8 mouse cellular contexts compared by ENCODE assay signal in genomic region chr13:55693243-55693721, GRCm38 (mm10). TPM values are rescaled to one million over a fixed set of nuclear protein-coding genes. Genes with fewer than 3 reads are reported as not detected.
DNase-seq lines count a peak whose midpoint lies in the region; ATAC-seq and TF ChIP-seq lines count a peak whose summit lies in the region.

No protein-coding gene starts in this region.

- intact Hi-C loops in heart, adult 2 months (cut with DNase I): loop anchor here (1.0 to 2.0 kb wide), 2 partner anchors 21 to 34 kb away; partner anchors contain the start of genes Pcbd2 and Txndc15
- intact Hi-C loops in heart, postnatal 36 days (cut with DNase I): loop anchor here (1.0 to 2.0 kb wide), 3 partner anchors 21 to 58 kb away; partner anchors contain the start of genes Ddx46, Pcbd2 and Txndc15

- TF ChIP-seq CTCF in heart, adult 2 months (IDR thresholded peaks at IDR 0.05): no peak

- H3K9ac ChIP-seq in heart, adult 2 months (ENCODE audit: low read depth, low read length): peak overlapping the region; percentile 95

- H3K9me3 ChIP-seq in embryonic facial prominence, embryonic 10.5 days: no peaks in the 10 kb centered on the region

- H3K27ac ChIP-seq in heart, adult 2 months: peak overlapping the region; percentile 98
- peak overlapping the region; percentile 100 for H3K27ac ChIP-seq in embryonic facial prominence, embryonic 10.5 days (replicated peaks)

- H3K79me2 ChIP-seq in heart, adult 2 months (replicated peaks; ENCODE audit: control insufficient read depth, insufficient read depth, low read length): peaks cover 2% of the 10 kb centered on the region

- no peak for TF ChIP-seq EP300 in heart, adult 2 months (IDR thresholded peaks at IDR 0.05; ENCODE audit: insufficient read depth, low read depth, low read length)

- DNase-seq in heart, adult 2 months: no peak
- no peak for DNase-seq in heart, postnatal 36 days
- peak; percentile 74 for DNase-seq in CD4-positive helper T cell, adult 2 months (ENCODE audit: low read depth, low spot score)
- peak; percentile 68 for DNase-seq in embryonic facial prominence, embryonic 10.5 days (ENCODE audit: low spot score)
- peak; percentile 68 for DNase-seq in testis, postnatal 14 days (ENCODE audit: low spot score)
- DNase-seq in ovary, postnatal 10 days (ENCODE audit: low spot score): no peak

- under 1% methylated on average over 58 of the region's 70 CpGs for WGBS in heart, adult 2 months
- WGBS in embryonic facial prominence, embryonic 10.5 days: under 1% methylated on average over 70 of the region's 70 CpGs

- peak overlapping the region; percentile 97 for H3K4me3 ChIP-seq in heart, adult 2 months
- H3K4me3 ChIP-seq in embryonic facial prominence, embryonic 10.5 days: peak overlapping the region; percentile 85

- peaks cover 12% of the 10 kb centered on the region for H3K4me1 ChIP-seq in heart, adult 2 months (ENCODE audit: control insufficient read depth, insufficient read depth, low read length)
- peaks cover 25% of the 10 kb centered on the region for H3K4me1 ChIP-seq in embryonic facial prominence, embryonic 10.5 days

- ATAC-seq in inflammation-experienced regulatory T-cells, adult 6 months: peak; percentile 64
- ATAC-seq in megakaryocyte, adult 5-6 weeks (ENCODE audit: poor library complexity, severe bottlenecking): peak; percentile 73

- H3K36me3 ChIP-seq in heart, adult 2 months (ENCODE audit: control insufficient read depth, insufficient read depth, low read length): peaks cover 3% of the 10 kb centered on the region; the same call in 1 of the 2 replicates
- peaks cover 23% of the 10 kb centered on the region for H3K36me3 ChIP-seq in embryonic facial prominence, embryonic 10.5 days (replicated peaks)

- no peaks in the 10 kb centered on the region for H3K27me3 ChIP-seq in heart, adult 2 months (ENCODE audit: control insufficient read depth, insufficient read depth, low read length)
- H3K27me3 ChIP-seq in embryonic facial prominence, embryonic 10.5 days (replicated peaks; ENCODE audit: low read depth, poor library complexity, severe bottlenecking): no peaks in the 10 kb centered on the region

- no peak for TF ChIP-seq POLR2A in heart, adult 2 months (IDR thresholded peaks at IDR 0.05; ENCODE audit: insufficient read depth, low read depth, low read length)

RNA-seq across cellular contexts. Expression of gene B230219D22Rik, which starts 0.4 kb away (rescaled TPM):
- 10 to 100 TPM; 39.4 to 42.2 TPM for total RNA-seq in heart, adult 2 months (2021)
- 22.1 and 52.1 TPM in 2 replicates for polyA plus RNA-seq in heart, adult 2 months (2012; rRNA removed)
- 10 to 100 TPM; 39.6 to 45.0 TPM for total RNA-seq in heart, postnatal 36 days (2021)
- 55.5 and 60.7 TPM in 2 replicates for polyA plus RNA-seq in embryonic facial prominence, embryonic 10.5 days (2016; fragmentation: Nextera tagmentation; extraction: Ambion mirVana)
- 10 to 100 TPM in 2 of 3 experiments, 1 to 10 TPM in 1; 9.8 to 15.8 (median 15.6) TPM for polyA plus RNA-seq in inflammation-experienced regulatory T-cells, adult 6 months (2017; shearing (Covaris generic))
- total RNA-seq in megakaryocyte, adult 5-6 weeks (2015): 59.5 and 68.7 TPM in 2 replicates
- 32.5 and 35.8 TPM in 2 replicates for total RNA-seq in megakaryocyte, adult 5-6 weeks (2017)

RNA-seq across cellular contexts. Expression of gene Txndc15, which starts 21.2 kb away (rescaled TPM):
- 10 to 100 TPM; 39.4 to 47.1 TPM for total RNA-seq in heart, adult 2 months (2021)
- polyA plus RNA-seq in heart, adult 2 months (2012; rRNA removed): 29.1 and 37.5 TPM in 2 replicates
- 10 to 100 TPM; 42.6 to 45.8 TPM for total RNA-seq in heart, postnatal 36 days (2021)
- polyA plus RNA-seq in embryonic facial prominence, embryonic 10.5 days (2016; fragmentation: Nextera tagmentation; extraction: Ambion mirVana): 65.1 and 68.0 TPM in 2 replicates
- polyA plus RNA-seq in inflammation-experienced regulatory T-cells, adult 6 months (2017; shearing (Covaris generic)): 10 to 100 TPM; 22.4 to 29.0 (median 26.0) TPM
- total RNA-seq in megakaryocyte, adult 5-6 weeks (2015): 24.4 and 32.2 TPM in 2 replicates
- 36.8 and 48.9 TPM in 2 replicates for total RNA-seq in megakaryocyte, adult 5-6 weeks (2017)

RNA-seq across cellular contexts. Expression of gene Pcbd2, which starts 33.9 kb away (rescaled TPM):
- 10 to 100 TPM; 46.7 to 47.6 TPM for total RNA-seq in heart, adult 2 months (2021)
- polyA plus RNA-seq in heart, adult 2 months (2012; rRNA removed): 34.0 and 34.6 TPM in 2 replicates
- total RNA-seq in heart, postnatal 36 days (2021): 10 to 100 TPM; 45.2 to 49.6 TPM
- polyA plus RNA-seq in embryonic facial prominence, embryonic 10.5 days (2016; fragmentation: Nextera tagmentation; extraction: Ambion mirVana): 36.3 and 43.7 TPM in 2 replicates
- 10 to 100 TPM in 2 of 3 experiments, 1 to 10 TPM in 1; 1.4 to 21.8 (median 11.3) TPM for polyA plus RNA-seq in inflammation-experienced regulatory T-cells, adult 6 months (2017; shearing (Covaris generic))
- total RNA-seq in megakaryocyte, adult 5-6 weeks (2015): 48.9 and 56.0 TPM in 2 replicates
- 14.6 and 20.9 TPM in 2 replicates for total RNA-seq in megakaryocyte, adult 5-6 weeks (2017)

RNA-seq across cellular contexts. Expression of gene Ddx46, which starts 58.5 kb away (rescaled TPM):
- 10 to 100 TPM; 20.8 to 21.1 TPM for total RNA-seq in heart, adult 2 months (2021)
- polyA plus RNA-seq in heart, adult 2 months (2012; rRNA removed): 7.9 and 14.8 TPM in 2 replicates
- total RNA-seq in heart, postnatal 36 days (2021): 10 to 100 TPM; 21.4 to 23.2 TPM
- 44.7 and 47.4 TPM in 2 replicates for polyA plus RNA-seq in embryonic facial prominence, embryonic 10.5 days (2016; fragmentation: Nextera tagmentation; extraction: Ambion mirVana)
- 10 to 100 TPM; 62.3 to 67.3 (median 64.0) TPM for polyA plus RNA-seq in inflammation-experienced regulatory T-cells, adult 6 months (2017; shearing (Covaris generic))
- 44.2 and 49.5 TPM in 2 replicates for total RNA-seq in megakaryocyte, adult 5-6 weeks (2015)
- total RNA-seq in megakaryocyte, adult 5-6 weeks (2017): 58.1 and 60.1 TPM in 2 replicates

Comparison
In these comparisons a context has a peak if more than half of its experiments do, and no peak if none do; other contexts are left out.
1. DNase-seq: peak in CD4-positive helper T cell, adult 2 months (single experiment), embryonic facial prominence, embryonic 10.5 days (single experiment) and testis, postnatal 14 days (single experiment); none in heart, adult 2 months (0 of 2), heart, postnatal 36 days (0 of 2) and ovary, postnatal 10 days (single experiment).